Comparison of ENCODE assay signal across 9 mouse cellular contexts in the genomic region with DNA sequence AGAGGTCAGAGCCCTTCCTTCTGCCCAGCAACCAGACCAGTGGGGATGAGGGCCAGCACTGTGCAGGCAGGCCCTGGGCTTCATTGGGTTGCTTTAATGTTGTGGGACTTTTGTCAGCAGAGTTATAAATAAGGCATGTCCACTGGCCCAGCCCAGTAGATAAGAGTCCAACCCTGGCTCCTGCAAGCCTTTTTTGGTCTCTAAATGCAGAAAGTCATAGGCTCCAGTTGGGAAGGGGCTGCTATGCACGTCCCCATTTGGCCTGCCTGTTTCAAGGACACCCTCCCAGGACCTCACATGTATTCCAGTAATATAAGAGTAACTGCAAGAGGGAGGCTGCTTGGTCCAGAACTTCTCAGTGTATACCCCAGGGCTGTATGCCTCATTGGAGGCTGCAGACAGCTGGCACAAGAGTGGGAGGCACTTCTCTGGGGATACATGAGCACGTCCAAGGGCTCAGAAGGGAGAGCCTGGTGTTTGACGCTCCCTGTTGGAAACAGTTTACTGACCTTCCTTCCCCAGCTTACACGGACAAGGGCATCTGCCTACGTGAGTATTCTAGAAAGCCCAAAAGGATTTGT. TPM values are rescaled to one million over a fixed set of nuclear protein-coding genes. Genes with fewer than 3 reads are reported as not detected.
A peak's percentile ranks its signal among the peaks of the same experiment; 100 is the strongest.
DNase-seq lines count a peak whose midpoint lies in the region; ATAC-seq and TF ChIP-seq lines count a peak whose summit lies in the region.
"Had no signal": no experiment of that assay in that cellular context is flagged by ENCODE, and none has a peak within 500 bp of the region (broad histone marks: within the 10 kb centered on the region; RNA-seq: fewer than 3 reads in every experiment).

A gene (minus strand): TSS at position 324 of the 581 bp plus-strand sequence.

- H3K4me2 ChIP-seq in midbrain, embryonic 15.5 days, result no peak within 1 kb of the TSS
- H3K4me2 ChIP-seq: liver, embryonic 13.5 days had no signal

- H3K9ac ChIP-seq in midbrain, embryonic 15.5 days, result no peak within 1 kb of the TSS
- H3K9ac ChIP-seq: liver, embryonic 13.5 days had no signal

- no peak for DNase-seq in layer of hippocampus, adult 2 months (ENCODE audit: low spot score in 2 of 2)
- DNase-seq in layer of hippocampus, adult 9-11 months, result no peak
- peak; percentile 50 to 57 for DNase-seq in heart, postnatal 36 days
- no peak for DNase-seq in thymus, postnatal 0 days (ENCODE audit: low spot score)
- DNase-seq in urinary bladder, postnatal 36 days (ENCODE audit: low spot score in 2 of 2), result no peak
- DNase-seq: liver, embryonic 13.5 days had no signal

- no peaks in the 10 kb centered on the region for H3K27me3 ChIP-seq in midbrain, embryonic 15.5 days (replicated peaks)
- H3K27me3 ChIP-seq: liver, embryonic 13.5 days had no signal

- no peaks in the 10 kb centered on the region for H3K36me3 ChIP-seq in midbrain, embryonic 15.5 days (replicated peaks)
- H3K36me3 ChIP-seq: liver, embryonic 13.5 days had no signal

- H3K27ac ChIP-seq in layer of hippocampus, adult 2 months, result no peak within 1 kb of the TSS
- no peak within 1 kb of the TSS for H3K27ac ChIP-seq in cortical plate, adult 2 months (ENCODE audit: insufficient read depth, low read length)
- no peak within 1 kb of the TSS for H3K27ac ChIP-seq in midbrain, embryonic 15.5 days
- H3K27ac ChIP-seq: liver, embryonic 13.5 days had no signal

- H3K9me3 ChIP-seq in midbrain, embryonic 15.5 days, result no peaks in the 10 kb centered on the region
- H3K9me3 ChIP-seq: liver, embryonic 13.5 days had no signal

- TF ChIP-seq POLR2A in cortical plate, adult 2 months (IDR thresholded peaks at IDR 0.05; ENCODE audit: extremely low read depth, insufficient read depth, low read length), result no peak

- no peak within 1 kb of the TSS for H3K4me3 ChIP-seq in layer of hippocampus, adult 2 months
- H3K4me3 ChIP-seq in cortical plate, adult 2 months (ENCODE audit: insufficient read depth, low read length), result no peak within 1 kb of the TSS
- H3K4me3 ChIP-seq in midbrain, embryonic 15.5 days, result no peak within 1 kb of the TSS
- H3K4me3 ChIP-seq: liver, embryonic 13.5 days had no signal

- no peak for ATAC-seq in midbrain, embryonic 15.5 days (replicated peaks)
- no peak for ATAC-seq in CD4-positive, CD25-positive, alpha-beta regulatory T cell, adult 4 months

- WGBS in midbrain, embryonic 15.5 days, result 81% methylated on average over 5 of the region's 5 CpGs

- TF ChIP-seq CTCF in layer of hippocampus, adult 2 months (conservative IDR thresholded peaks at IDR 0.05), result no peak
- no peak for TF ChIP-seq CTCF in cortical plate, adult 2 months (IDR thresholded peaks at IDR 0.05; ENCODE audit: extremely low read depth, insufficient read depth, low read length)

- intact Hi-C loops in heart, postnatal 36 days (cut with DNase I), result loop anchor here (2.0 kb wide), 2 partner anchors 50 to 62 kb away; no protein-coding TSS in a partner anchor

- H3K4me1 ChIP-seq in cortical plate, adult 2 months (ENCODE audit: control insufficient read depth, insufficient read depth, low read length), result peaks cover 1% of the 10 kb centered on the region; the same call in 1 of the 2 replicates
- H3K4me1 ChIP-seq in midbrain, embryonic 15.5 days, result no peaks in the 10 kb centered on the region
- H3K4me1 ChIP-seq: liver, embryonic 13.5 days had no signal

RNA-seq across cellular contexts. Expression of the gene that starts here (rescaled TPM):
- total RNA-seq in layer of hippocampus, adult 2 months (2021), result 10 to 100 TPM; 33.6 to 38.6 TPM
- polyA plus RNA-seq in cortical plate, adult 2 months (2012; rRNA removed), result 88.7 and 98.5 TPM in 2 replicates
- total RNA-seq in heart, postnatal 36 days (2021), result 1,000 to 10,000 TPM; 1,415 to 1,925 TPM
- 24.7 and 25.7 TPM in 2 replicates for polyA plus RNA-seq in midbrain, embryonic 15.5 days (2015; fragmentation: Nextera tagmentation; extraction: Ambion mirVana)
- polyA plus RNA-seq in thymus, postnatal 0 days (2015; fragmentation: Nextera tagmentation; extraction: Ambion mirVana), result 5.3 and 6.0 TPM in 2 replicates
- 1 to 10 TPM in 1 of 2 experiments, under 1 TPM in 1; 0.89 to 1.9 TPM for polyA plus RNA-seq in CD4-positive, CD25-positive, alpha-beta regulatory T cell, adult 4 months (2017; shearing (Covaris generic))

Comparison
In these comparisons a context has a peak if more than half of its experiments do, and no peak if none do; other contexts are left out.
1. RNA of the gene that starts here (total RNA-seq): 1,415 to 1,925 TPM in heart, postnatal 36 days; 33.6 to 38.6 TPM in layer of hippocampus, adult 2 months; every median in the first group is over 10 times any median in the second.
2. DNase-seq: peak in heart, postnatal 36 days (2 of 2); none in layer of hippocampus, adult 2 months (0 of 2), layer of hippocampus, adult 9-11 months (single experiment), thymus, postnatal 0 days (single experiment) and urinary bladder, postnatal 36 days (0 of 2).